Mouse (Mus musculus) midbrain, postnatal 0 days (tissue): Measurements from ENCODE around the gene Fbxw9. TPM values are rescaled to one million over a fixed set of nuclear protein-coding genes. Genes with fewer than 3 reads are reported as not detected.

Experiments used
- ATAC-seq: fragments of 200-750 bp; cut with Nextera tagmentation; 2 replicates; pipeline ENCODE4 v1.8.0; 2017; ENCODE audit warnings: moderate number of reproducible peaks, mild to moderate bottlenecking, moderate TSS enrichment, moderate library complexity; ENCODE audit not compliant: low FRiP score
- DNase-seq: peaks from one replicate; pipeline ENCODE4 v3.0.0-alpha.2; 2015; ENCODE audit warnings: low spot score
- H3K27ac ChIP-seq: fragments of 300-500 bp; sonication (generic); 2 replicates; pipeline ENCODE4 v1.5.1; 2014; ENCODE audit warnings: low read depth, mild to moderate bottlenecking, low read length, mixed read lengths
- H3K27me3 ChIP-seq: fragments of 300-500 bp; sonication (generic); 2 replicates; pipeline ENCODE4 v1.6.1; 2014; ENCODE audit warnings: low read length, control low read depth, mixed read lengths; ENCODE audit not compliant: insufficient read depth
- H3K36me3 ChIP-seq: fragments of 300-500 bp; sonication (generic); 2 replicates; pipeline ENCODE4 v1.6.1; 2014; ENCODE audit warnings: low read length, control low read depth, mixed read lengths; ENCODE audit not compliant: insufficient read depth
- H3K4me1 ChIP-seq: fragments of 300-500 bp; sonication (generic); 2 replicates; pipeline ENCODE4 v1.6.1; 2014; ENCODE audit warnings: mild to moderate bottlenecking, control low read depth, antibody characterized with exemption, low read length, mixed read lengths; ENCODE audit not compliant: insufficient read depth
- H3K4me2 ChIP-seq: fragments of 300-500 bp; sonication (generic); 2 replicates; pipeline ENCODE4 v1.6.1; 2014; ENCODE audit warnings: low read depth, mild to moderate bottlenecking, low read length, mixed read lengths; ENCODE audit not compliant: poor library complexity, severe bottlenecking
- H3K4me3 ChIP-seq: fragments of 300-500 bp; sonication (generic); 2 replicates; pipeline ENCODE4 v1.5.1; 2014; ENCODE audit warnings: low read depth, mild to moderate bottlenecking, low read length, moderate library complexity
- H3K9ac ChIP-seq: fragments of 300-500 bp; sonication (generic); replicated peaks from 2 replicates; pipeline ENCODE4 v1.6.1; 2014; ENCODE audit warnings: mild to moderate bottlenecking, low read length, moderate library complexity, mixed read lengths; ENCODE audit not compliant: poor library complexity, severe bottlenecking
- H3K9me3 ChIP-seq: fragments of 300-500 bp; sonication (generic); 2 replicates; pipeline ENCODE4 v1.6.1; 2016; ENCODE audit warnings: low read length, control low read depth
- CTCF ChIP-seq: IDR thresholded peaks from 2 replicates; pipeline ENCODE4 v1.5.1; 2016; ENCODE audit warnings: antibody characterized with exemption, mild to moderate bottlenecking
- WGBS: fragments of 180-500 bp; shearing (Covaris S2); extraction: QIAGEN DNeasy Blood & Tissue Kit; methylation state at CpG from one replicate; pipeline ENCODE4 v1.1.7; 2014; 5-methylcytosine and 5-hydroxymethylcytosine counted together
- polyA plus RNA-seq: library from polyadenylated mRNA; unstranded; fragments of >200 nt; fragmentation: Nextera tagmentation; extraction: Ambion mirVana; gene quantifications from 2 replicates; pipeline ENCODE4 v1.2.1, GENCODE M21; 2015
- total RNA-seq: library from RNA; depleted of rRNA; stranded (reverse); fragments of >200 nt; gene quantifications from 2 replicates; pipeline ENCODE4 v1.2.3, GENCODE M21; 2014

The Fbxw9 gene
- total and polyA plus RNA-seq, 2 experiments from 2014 or later: 92.1 to 113 TPM

- Histone ChIP-seq H3K27ac (peak overlapping the region; percentile 96), H3K36me3 (peaks cover 14% of the 10 kb centered on the region), H3K4me2 (peak overlapping the region; percentile 98), H3K4me3 (peak overlapping the region; percentile 88), H3K27me3 (no peaks in the 10 kb centered on the region), H3K4me1 (peaks cover 5% of the 10 kb centered on the region; the same call in 1 of the 2 replicates), H3K9me3 (no peaks in the 10 kb centered on the region), H3K9ac (peak overlapping the region; percentile 95)
- under 1% methylated on average over 48 of the region's 57 CpGs for WGBS
- DNase-seq: peak; percentile 50
- ATAC-seq: no peak
- TF ChIP-seq CTCF: no peak
Observed at GRCm38 (mm10) chr8:85037681-85038531, 21.9 kb upstream of the Fbxw9 start.

DNA sequence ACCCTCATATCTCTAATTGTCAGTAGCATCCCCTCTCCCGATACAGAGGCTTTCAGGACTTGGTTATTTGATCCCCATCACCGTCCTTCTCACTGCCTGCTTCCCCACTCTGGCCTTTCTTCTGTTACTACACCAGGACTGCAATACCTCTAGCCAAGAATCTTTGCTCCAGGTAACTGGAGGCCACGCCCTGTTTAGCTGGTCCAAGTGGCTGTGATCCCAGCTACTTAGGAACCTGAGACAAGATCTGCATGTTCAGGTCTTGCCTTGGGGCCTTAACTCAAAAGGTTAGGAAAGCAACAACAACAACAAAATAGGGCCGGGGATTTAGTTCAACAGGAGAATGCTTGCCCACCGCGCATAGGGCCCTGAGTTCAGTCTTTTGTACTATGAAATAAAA is 16.2 kb upstream of the Fbxw9 start:
- no peak overlapping the region for H3K4me2 ChIP-seq
- WGBS: 94% methylated on average over 6 of the region's 6 CpGs
- H3K4me3 ChIP-seq: no peak overlapping the region
- no peaks in the 10 kb centered on the region for H3K27me3 ChIP-seq
- H3K9ac ChIP-seq: no peak overlapping the region
- ATAC-seq: no peak
- H3K4me1 ChIP-seq: peaks cover 1% of the 10 kb centered on the region; the same call in 1 of the 2 replicates
- H3K9me3 ChIP-seq: no peaks in the 10 kb centered on the region
- peaks cover 47% of the 10 kb centered on the region for H3K36me3 ChIP-seq
- DNase-seq: no peak
- no peak for TF ChIP-seq CTCF
- no peak overlapping the region for H3K27ac ChIP-seq

GRCm38 (mm10) chr8:85057367-85057766 is 2.5 kb upstream of the Fbxw9 start:
- Histone ChIP-seq H3K9me3 (no peaks in the 10 kb centered on the region), H3K4me1 (peaks cover 12% of the 10 kb centered on the region), H3K27ac (no peak overlapping the region), H3K4me2 (no peak overlapping the region), H3K27me3 (no peaks in the 10 kb centered on the region), H3K9ac (no peak overlapping the region), H3K4me3 (no peak overlapping the region), H3K36me3 (peaks cover 40% of the 10 kb centered on the region)
- TF ChIP-seq CTCF: no peak
- no peak for DNase-seq
- WGBS: 91% methylated on average over 7 of the region's 7 CpGs
- no peak for ATAC-seq

- Histone ChIP-seq H3K27ac (no peak overlapping the region), H3K36me3 (peaks cover 29% of the 10 kb centered on the region), H3K4me2 (no peak overlapping the region), H3K9ac (no peak overlapping the region), H3K27me3 (no peaks in the 10 kb centered on the region), H3K9me3 (no peaks in the 10 kb centered on the region), H3K4me1 (peaks cover 12% of the 10 kb centered on the region), H3K4me3 (no peak overlapping the region)
- WGBS: 97% methylated on average over 4 of the region's 4 CpGs
- no peak for TF ChIP-seq CTCF
- ATAC-seq (no peak), DNase-seq (no peak)
Observed at GRCm38 (mm10) chr8:85062603-85063002, 2.7 kb downstream of the Fbxw9 start.

- Histone ChIP-seq H3K4me3 (no peak overlapping the region), H3K9ac (no peak overlapping the region), H3K36me3 (peaks cover 36% of the 10 kb centered on the region), H3K9me3 (no peaks in the 10 kb centered on the region), H3K4me1 (peaks cover 12% of the 10 kb centered on the region), H3K27me3 (no peaks in the 10 kb centered on the region), H3K27ac (no peak overlapping the region), H3K4me2 (no peak overlapping the region)
- ATAC-seq (no peak), DNase-seq (no peak)
- 38% methylated on average over 2 of the region's 2 CpGs for WGBS
- no peak for TF ChIP-seq CTCF
Observed at GRCm38 (mm10) chr8:85065213-85065612, 5.4 kb downstream of the Fbxw9 start.

GRCm38 (mm10) chr8:85067155-85067554 is 7.3 kb downstream of the Fbxw9 start:
- ATAC-seq: no peak
- no peak overlapping the region for H3K9ac ChIP-seq
- peaks cover 36% of the 10 kb centered on the region for H3K36me3 ChIP-seq
- 94% methylated on average over 2 of the region's 2 CpGs for WGBS
- H3K4me3 ChIP-seq: no peak overlapping the region
- no peaks in the 10 kb centered on the region for H3K9me3 ChIP-seq
- H3K4me2 ChIP-seq: no peak overlapping the region
- H3K27ac ChIP-seq: no peak overlapping the region
- TF ChIP-seq CTCF: no peak
- no peak for DNase-seq
- no peaks in the 10 kb centered on the region for H3K27me3 ChIP-seq
- H3K4me1 ChIP-seq: 0 out of 2 replicates have a peak, but pooled peaks cover under 1% of the 10 kb centered on the region
